Mouse (Mus musculus): ENCODE measurements at regions not wholly inside any gene's neighbourhood (a gene's known extent, or its start where the extent isn't known, plus 50 kb on each side); places are given as distances from the start of the nearest gene placed in this dataset.

DNA sequence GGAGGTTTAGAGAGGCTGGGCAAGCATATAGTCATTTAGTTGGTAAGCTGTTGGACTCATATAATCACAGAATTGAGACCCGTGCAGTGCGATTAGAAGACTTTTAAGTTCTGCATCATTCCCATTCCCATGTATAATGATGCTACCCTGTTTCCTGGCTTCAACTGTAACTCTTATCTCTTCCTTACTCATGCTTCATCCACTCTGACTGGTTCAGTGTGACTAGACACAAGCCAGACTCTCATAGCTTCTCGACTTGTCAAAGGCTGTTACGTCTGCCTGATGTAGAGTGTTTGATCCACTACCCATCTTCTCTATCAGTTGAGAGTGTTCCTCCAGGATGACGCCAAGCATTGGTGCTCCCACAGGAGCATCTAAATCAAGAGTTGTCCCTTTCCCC lies 131.6 kb downstream of the Dact1 start:
- TF ChIP-seq POLR2A (IDR thresholded peaks at IDR 0.05; ENCODE audit: borderline replicate concordance, extremely low read depth, insufficient read depth, insufficient read length, poor library complexity, severe bottlenecking), result no peak
- no peak for TF ChIP-seq CTCF (IDR thresholded peaks at IDR 0.05; ENCODE audit: borderline replicate concordance, extremely low read depth, insufficient read depth, insufficient read length)

Measured in brain, embryonic 14.5 days (tissue).